Mouse (Mus musculus): ENCODE measurements around the gene Irf8. TPM values are rescaled to one million over a fixed set of nuclear protein-coding genes. Genes with fewer than 3 reads are reported as not detected.

Irf8 gene
- polyA plus RNA-seq, 1 experiment from 2014 or later, result 31.8 TPM

- 44% methylated on average over 13 of the region's 13 CpGs for WGBS (ENCODE audit: insufficient replicate concordance)
- Histone ChIP-seq H3K4me3 (ENCODE audit: low read depth, low read length) (no peak overlapping the region), H3K9ac (replicated peaks) (no peak overlapping the region), H3K9me3 (ENCODE audit: low read length) (no peaks in the 10 kb centered on the region), H3K4me2 (ENCODE audit: low read depth, low read length) (no peak overlapping the region), H3K4me1 (ENCODE audit: insufficient read depth) (peaks cover 14% of the 10 kb centered on the region), H3K36me3 (replicated peaks; ENCODE audit: insufficient read depth, low read length) (no peaks in the 10 kb centered on the region), H3K27me3 (ENCODE audit: insufficient read depth, low read length) (no peaks in the 10 kb centered on the region), H3K27ac (ENCODE audit: low read depth) (0 out of 2 replicates have a peak overlapping the region, but pooled peaks have one; percentile 5)
- DNase-seq (no peak), ATAC-seq (peak; percentile 24; the same call in 1 of the 2 replicates)
- TF ChIP-seq CTCF (IDR thresholded peaks at IDR 0.05; ENCODE audit: low read depth) (no peak), EP300 (IDR thresholded peaks at IDR 0.05; ENCODE audit: low read depth) (no peak)
These were observed 39.6 kb upstream of the Irf8 start for GRCm38 (mm10) chr8:120696401-120697153.

- H3K27ac ChIP-seq (ENCODE audit: low read depth), result 0 out of 2 replicates have a peak overlapping the region, but pooled peaks have one; percentile 5
- no peak overlapping the region for H3K9ac ChIP-seq (replicated peaks)
- H3K4me2 ChIP-seq (ENCODE audit: low read depth, low read length), result no peak overlapping the region
- WGBS (ENCODE audit: insufficient replicate concordance), result 35% methylated on average over 17 of the region's 17 CpGs
- peak; percentile 55 for DNase-seq
- no peak overlapping the region for H3K4me3 ChIP-seq (ENCODE audit: low read depth, low read length)
- TF ChIP-seq EP300 (IDR thresholded peaks at IDR 0.05; ENCODE audit: low read depth) (no peak), CTCF (IDR thresholded peaks at IDR 0.05; ENCODE audit: low read depth) (no peak)
- H3K9me3 ChIP-seq (ENCODE audit: low read length), result no peaks in the 10 kb centered on the region
- ATAC-seq, result no peak
- no peaks in the 10 kb centered on the region for H3K27me3 ChIP-seq (ENCODE audit: insufficient read depth, low read length)
- H3K4me1 ChIP-seq (ENCODE audit: insufficient read depth), result peaks cover 16% of the 10 kb centered on the region
- H3K36me3 ChIP-seq (replicated peaks; ENCODE audit: insufficient read depth, low read length), result no peaks in the 10 kb centered on the region
These were observed 38.8 kb upstream of the Irf8 start for GRCm38 (mm10) chr8:120697154-120697978.

- no peaks in the 10 kb centered on the region for H3K9me3 ChIP-seq (ENCODE audit: low read length)
These were observed 38.2 kb upstream of the Irf8 start for GRCm38 (mm10) chr8:120697979-120698272.

GRCm38 (mm10) chr8:120698426-120698825 is 37.7 kb upstream of the Irf8 start:
- H3K9me3 ChIP-seq (ENCODE audit: low read length), result no peaks in the 10 kb centered on the region
- H3K27ac ChIP-seq (ENCODE audit: low read depth), result no peak overlapping the region
- WGBS (ENCODE audit: insufficient replicate concordance), result 70% methylated on average over 7 of the region's 7 CpGs
- no peak overlapping the region for H3K4me2 ChIP-seq (ENCODE audit: low read depth, low read length)
- no peaks in the 10 kb centered on the region for H3K27me3 ChIP-seq (ENCODE audit: insufficient read depth, low read length)
- H3K4me1 ChIP-seq (ENCODE audit: insufficient read depth), result peaks cover 16% of the 10 kb centered on the region
- ATAC-seq (no peak), DNase-seq (no peak)
- TF ChIP-seq CTCF (IDR thresholded peaks at IDR 0.05; ENCODE audit: low read depth) (no peak), EP300 (IDR thresholded peaks at IDR 0.05; ENCODE audit: low read depth) (no peak)
- H3K9ac ChIP-seq (replicated peaks), result no peak overlapping the region
- H3K36me3 ChIP-seq (replicated peaks; ENCODE audit: insufficient read depth, low read length), result no peaks in the 10 kb centered on the region
- no peak overlapping the region for H3K4me3 ChIP-seq (ENCODE audit: low read depth, low read length)

More at GRCm38 (mm10) chr8:120697979-120698272, 38.2 kb upstream of the Irf8 start:
- peak; percentile 50 for DNase-seq
- Histone ChIP-seq H3K27me3 (ENCODE audit: insufficient read depth, low read length) (no peaks in the 10 kb centered on the region), H3K4me1 (ENCODE audit: insufficient read depth) (peaks cover 16% of the 10 kb centered on the region), H3K4me3 (ENCODE audit: low read depth, low read length) (no peak overlapping the region), H3K36me3 (replicated peaks; ENCODE audit: insufficient read depth, low read length) (no peaks in the 10 kb centered on the region), H3K27ac (ENCODE audit: low read depth) (no peak overlapping the region), H3K4me2 (ENCODE audit: low read depth, low read length) (no peak overlapping the region), H3K9ac (replicated peaks) (no peak overlapping the region)
- peak; percentile 76 for TF ChIP-seq CTCF (IDR thresholded peaks at IDR 0.05; ENCODE audit: low read depth)
- no peak for TF ChIP-seq EP300 (IDR thresholded peaks at IDR 0.05; ENCODE audit: low read depth)
- no peak for ATAC-seq

- Histone ChIP-seq H3K36me3 (replicated peaks; ENCODE audit: insufficient read depth, low read length) (no peaks in the 10 kb centered on the region), H3K9me3 (ENCODE audit: low read length) (no peaks in the 10 kb centered on the region), H3K4me1 (ENCODE audit: insufficient read depth) (peaks cover 12% of the 10 kb centered on the region), H3K27ac (ENCODE audit: low read depth) (no peak overlapping the region; the same call in 1 of the 2 replicates), H3K9ac (replicated peaks) (no peak overlapping the region), H3K4me3 (ENCODE audit: low read depth, low read length) (no peak overlapping the region), H3K4me2 (ENCODE audit: low read depth, low read length) (no peak overlapping the region), H3K27me3 (ENCODE audit: insufficient read depth, low read length) (no peaks in the 10 kb centered on the region)
- TF ChIP-seq CTCF (IDR thresholded peaks at IDR 0.05; ENCODE audit: low read depth), result no peak
- no peak for TF ChIP-seq EP300 (IDR thresholded peaks at IDR 0.05; ENCODE audit: low read depth)
- DNase-seq (no peak), ATAC-seq (no peak)
- 60% methylated on average over 6 of the region's 6 CpGs for WGBS (ENCODE audit: insufficient replicate concordance)
These were observed 37.1 kb upstream of the Irf8 start for GRCm38 (mm10) chr8:120699079-120699478.

- TF ChIP-seq EP300 (IDR thresholded peaks at IDR 0.05; ENCODE audit: low read depth) (no peak), CTCF (IDR thresholded peaks at IDR 0.05; ENCODE audit: low read depth) (no peak)
- 41% methylated on average over 2 of the region's 2 CpGs for WGBS (ENCODE audit: insufficient replicate concordance)
- no peak overlapping the region for H3K9ac ChIP-seq (replicated peaks)
- peaks cover 12% of the 10 kb centered on the region for H3K4me1 ChIP-seq (ENCODE audit: insufficient read depth)
- no peaks in the 10 kb centered on the region for H3K9me3 ChIP-seq (ENCODE audit: low read length)
- H3K27me3 ChIP-seq (ENCODE audit: insufficient read depth, low read length), result no peaks in the 10 kb centered on the region
- peak overlapping the region; percentile 48; the same call in 1 of the 2 replicates for H3K27ac ChIP-seq (ENCODE audit: low read depth)
- no peaks in the 10 kb centered on the region for H3K36me3 ChIP-seq (replicated peaks; ENCODE audit: insufficient read depth, low read length)
- no peak overlapping the region for H3K4me3 ChIP-seq (ENCODE audit: low read depth, low read length)
- H3K4me2 ChIP-seq (ENCODE audit: low read depth, low read length), result no peak overlapping the region
- DNase-seq, result no peak
- ATAC-seq, result 0 out of 2 replicates have a peak, but pooled peaks have one; percentile 15
These were observed 36.6 kb upstream of the Irf8 start for GRCm38 (mm10) chr8:120699565-120699964.
